Mouse (Mus musculus): Measurements from ENCODE around the gene Gm20765. TPM values are rescaled to one million over a fixed set of nuclear protein-coding genes. Genes with fewer than 3 reads are reported as not detected.
"Not testable (repeated sequence)": the region's sequence is repeated elsewhere in the genome, so short reads cannot be mapped to it uniquely, and the experiment has no call there.

Gene Gm20765
- not detected in 2 replicates for polyA plus RNA-seq (2015; fragmentation: Nextera tagmentation; extraction: Ambion mirVana)

DNA sequence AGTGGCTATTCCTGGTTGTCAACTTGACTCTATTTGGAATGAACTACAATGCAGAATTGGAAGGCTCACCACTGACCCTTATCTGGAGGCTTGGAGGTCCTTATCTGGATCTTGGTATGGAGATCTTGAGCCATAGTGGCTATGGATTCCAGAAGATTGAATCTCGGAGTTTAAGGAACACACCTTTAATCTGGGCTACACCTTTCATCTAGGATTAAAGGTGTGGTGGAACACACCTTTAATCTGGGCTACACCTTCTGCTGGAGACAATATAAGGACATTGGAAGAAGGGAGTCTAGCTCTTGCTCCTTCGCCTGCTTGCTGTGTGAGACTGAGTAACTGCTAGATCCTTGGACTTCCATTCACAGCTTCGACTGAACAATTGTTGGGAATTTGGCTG lies at the start of gene Gm20765:
Gene Gm20765, plus strand, starts transcription at position 301 of the 400 bp plus-strand sequence.
- H3K4me2 ChIP-seq (replicated peaks); H3K27ac ChIP-seq; H3K27me3 ChIP-seq; H3K4me1 ChIP-seq (replicated peaks); H3K4me3 ChIP-seq (replicated peaks); H3K36me3 ChIP-seq; ATAC-seq; H3K9me3 ChIP-seq; H3K9ac ChIP-seq (replicated peaks): not testable (repeated sequence)
- no CpG with 5 or more reads among the region's 3 CpGs for WGBS

- not testable (repeated sequence) for H3K9me3 ChIP-seq; ATAC-seq; H3K27me3 ChIP-seq; H3K4me1 ChIP-seq (replicated peaks); H3K27ac ChIP-seq; H3K4me3 ChIP-seq (replicated peaks); H3K9ac ChIP-seq (replicated peaks); H3K36me3 ChIP-seq; H3K4me2 ChIP-seq (replicated peaks)
- WGBS: no CpG with 5 or more reads among the region's 3 CpGs
Observed at GRCm38 (mm10) chr10:104142687-104143086, 42.6 kb upstream of the Gm20765 start, which contains the start of gene Gm21293. TSS of gene Gm21293 (plus strand) at chr10:104142987.

- not testable (repeated sequence) for H3K27ac ChIP-seq; H3K27me3 ChIP-seq; H3K9ac ChIP-seq (replicated peaks); H3K4me1 ChIP-seq (replicated peaks); H3K36me3 ChIP-seq; ATAC-seq; H3K4me3 ChIP-seq (replicated peaks); H3K9me3 ChIP-seq; H3K4me2 ChIP-seq (replicated peaks)
- no CpG with 5 or more reads among the region's 3 CpGs for WGBS
Observed at GRCm38 (mm10) chr10:104151197-104151596, 34.1 kb upstream of the Gm20765 start, which contains the start of gene Gm6763. TSS of gene Gm6763 (plus strand) at chr10:104151497.

DNA sequence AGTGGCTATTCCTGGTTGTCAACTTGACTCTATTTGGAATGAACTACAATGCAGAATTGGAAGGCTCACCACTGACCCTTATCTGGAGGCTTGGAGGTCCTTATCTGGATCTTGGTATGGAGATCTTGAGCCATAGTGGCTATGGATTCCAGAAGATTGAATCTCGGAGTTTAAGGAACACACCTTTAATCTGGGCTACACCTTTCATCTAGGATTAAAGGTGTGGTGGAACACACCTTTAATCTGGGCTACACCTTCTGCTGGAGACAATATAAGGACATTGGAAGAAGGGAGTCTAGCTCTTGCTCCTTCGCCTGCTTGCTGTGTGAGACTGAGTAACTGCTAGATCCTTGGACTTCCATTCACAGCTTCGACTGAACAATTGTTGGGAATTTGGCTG lies 25.6 kb upstream of the Gm20765 start, which contains the start of gene Gm8764:
Gene Gm8764, plus strand, starts transcription at position 301 of the 400 bp plus-strand sequence.
- no CpG with 5 or more reads among the region's 3 CpGs for WGBS
- not testable (repeated sequence) for H3K4me3 ChIP-seq (replicated peaks); ATAC-seq; H3K9ac ChIP-seq (replicated peaks); H3K9me3 ChIP-seq; H3K4me2 ChIP-seq (replicated peaks); H3K36me3 ChIP-seq; H3K4me1 ChIP-seq (replicated peaks); H3K27me3 ChIP-seq; H3K27ac ChIP-seq

DNA sequence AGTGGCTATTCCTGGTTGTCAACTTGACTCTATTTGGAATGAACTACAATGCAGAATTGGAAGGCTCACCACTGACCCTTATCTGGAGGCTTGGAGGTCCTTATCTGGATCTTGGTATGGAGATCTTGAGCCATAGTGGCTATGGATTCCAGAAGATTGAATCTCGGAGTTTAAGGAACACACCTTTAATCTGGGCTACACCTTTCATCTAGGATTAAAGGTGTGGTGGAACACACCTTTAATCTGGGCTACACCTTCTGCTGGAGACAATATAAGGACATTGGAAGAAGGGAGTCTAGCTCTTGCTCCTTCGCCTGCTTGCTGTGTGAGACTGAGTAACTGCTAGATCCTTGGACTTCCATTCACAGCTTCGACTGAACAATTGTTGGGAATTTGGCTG lies 17.1 kb upstream of the Gm20765 start, which contains the start of gene Gm21304:
Gene Gm21304, plus strand, starts transcription at position 301 of the 400 bp plus-strand sequence.
- WGBS: no CpG with 5 or more reads among the region's 3 CpGs
- not testable (repeated sequence) for H3K36me3 ChIP-seq; H3K9ac ChIP-seq (replicated peaks); H3K4me1 ChIP-seq (replicated peaks); H3K4me2 ChIP-seq (replicated peaks); H3K27ac ChIP-seq; ATAC-seq; H3K27me3 ChIP-seq; H3K4me3 ChIP-seq (replicated peaks); H3K9me3 ChIP-seq

- WGBS: no CpG with 5 or more reads among the region's 3 CpGs
- ATAC-seq, H3K27me3 ChIP-seq: not testable (repeated sequence)
Observed at GRCm38 (mm10) chr10:104176724-104177123, 8.6 kb upstream of the Gm20765 start, which contains the start of gene Gm21312. TSS of gene Gm21312 (plus strand) at chr10:104177024.

DNA sequence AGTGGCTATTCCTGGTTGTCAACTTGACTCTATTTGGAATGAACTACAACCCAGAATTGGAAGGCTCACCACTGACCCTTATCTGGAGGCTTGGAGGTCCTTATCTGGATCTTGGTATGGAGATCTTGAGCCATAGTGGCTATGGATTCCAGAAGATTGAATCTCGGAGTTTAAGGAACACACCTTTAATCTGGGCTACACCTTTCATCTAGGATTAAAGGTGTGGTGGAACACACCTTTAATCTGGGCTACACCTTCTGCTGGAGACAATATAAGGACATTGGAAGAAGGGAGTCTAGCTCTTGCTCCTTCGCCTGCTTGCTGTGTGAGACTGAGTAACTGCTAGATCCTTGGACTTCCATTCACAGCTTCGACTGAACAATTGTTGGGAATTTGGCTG lies 8.4 kb downstream of the Gm20765 start, which contains the start of gene Gm4340:
Gene Gm4340, plus strand, starts transcription at position 301 of the 400 bp plus-strand sequence.
- H3K4me1 ChIP-seq (replicated peaks); H3K9me3 ChIP-seq; H3K36me3 ChIP-seq; H3K9ac ChIP-seq (replicated peaks); H3K27ac ChIP-seq; ATAC-seq; H3K27me3 ChIP-seq; H3K4me2 ChIP-seq (replicated peaks); H3K4me3 ChIP-seq (replicated peaks): not testable (repeated sequence)
- WGBS: no CpG with 5 or more reads among the region's 3 CpGs

More at GRCm38 (mm10) chr10:104176724-104177123, 8.6 kb upstream of the Gm20765 start, which contains the start of gene Gm21312:
- H3K4me2 ChIP-seq (replicated peaks); H3K9ac ChIP-seq (replicated peaks); H3K4me1 ChIP-seq (replicated peaks); H3K27ac ChIP-seq; H3K36me3 ChIP-seq; H3K9me3 ChIP-seq; H3K4me3 ChIP-seq (replicated peaks): not testable (repeated sequence)

- WGBS: 89% methylated on average over 1 of the region's 1 CpGs
- ATAC-seq: no peak
- Histone ChIP-seq H3K4me2 (replicated peaks) (no peak overlapping the region), H3K4me3 (replicated peaks) (no peak overlapping the region), H3K4me1 (replicated peaks) (no peaks in the 10 kb centered on the region), H3K27ac (no peak overlapping the region), H3K9me3 (no peaks in the 10 kb centered on the region), H3K9ac (replicated peaks) (no peak overlapping the region), H3K27me3 (no peaks in the 10 kb centered on the region), H3K36me3 (no peaks in the 10 kb centered on the region)
Observed at GRCm38 (mm10) chr10:104209655-104210054, 24.3 kb downstream of the Gm20765 start.

DNA sequence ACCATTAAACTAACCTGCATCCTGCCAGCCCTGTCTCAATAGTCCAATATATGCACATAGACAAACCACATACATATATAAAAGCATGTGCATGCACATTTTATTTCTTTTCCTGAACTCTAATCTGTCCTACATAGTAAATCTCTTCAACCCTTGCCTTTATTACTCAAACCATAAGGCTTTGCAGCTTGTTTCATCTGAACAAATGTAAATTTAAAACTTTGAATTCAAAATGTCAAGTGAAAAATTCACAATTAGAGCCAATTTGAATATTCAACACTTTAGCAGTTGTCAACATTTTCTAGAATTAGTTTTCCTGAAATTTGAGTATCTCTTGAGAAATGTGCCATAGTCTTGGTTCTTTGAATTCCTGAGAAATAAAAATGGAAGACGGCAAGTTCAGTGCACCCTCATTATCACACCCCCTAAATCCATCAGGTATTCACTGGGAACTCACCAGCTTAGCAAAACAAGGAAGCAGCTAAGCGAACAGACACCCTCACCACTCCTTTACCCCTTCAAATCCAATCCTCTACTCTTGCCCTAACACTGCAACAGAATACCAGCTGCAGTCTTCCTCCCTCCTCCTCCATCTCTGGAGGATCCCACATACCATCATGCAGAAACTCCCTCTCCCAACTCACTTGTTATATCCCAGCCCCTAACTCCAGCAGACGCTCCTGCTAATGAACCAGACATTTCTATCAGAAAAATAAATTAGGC lies 25.1 kb downstream of the Gm20765 start:
- Histone ChIP-seq H3K4me2 (replicated peaks) (no peak overlapping the region), H3K36me3 (no peaks in the 10 kb centered on the region), H3K27me3 (no peaks in the 10 kb centered on the region), H3K27ac (no peak overlapping the region), H3K9me3 (no peaks in the 10 kb centered on the region), H3K4me1 (replicated peaks) (no peaks in the 10 kb centered on the region), H3K4me3 (replicated peaks) (no peak overlapping the region), H3K9ac (replicated peaks) (no peak overlapping the region)
- no peak for ATAC-seq
- 85% methylated on average over 3 of the region's 3 CpGs for WGBS

DNA sequence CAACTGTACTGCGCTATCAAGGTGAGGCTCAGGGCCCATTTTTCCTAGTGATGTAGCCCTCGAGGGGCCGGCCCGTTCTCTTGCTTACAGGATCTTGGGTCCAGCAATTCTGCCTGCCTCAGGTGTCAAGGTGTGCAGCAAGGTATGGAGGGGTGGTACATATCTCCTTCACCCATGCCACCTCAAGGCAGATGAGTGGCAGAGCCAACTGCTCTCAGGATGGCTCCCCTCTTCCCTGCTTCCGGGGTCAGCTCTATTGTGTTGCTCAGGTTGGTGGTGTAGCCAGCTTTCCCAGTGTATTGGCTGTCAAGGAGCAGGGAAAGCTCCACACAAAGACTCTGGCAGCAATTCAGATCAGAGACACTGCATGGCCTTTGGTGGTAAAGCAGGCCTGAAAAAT lies 29.2 kb downstream of the Gm20765 start:
- no peaks in the 10 kb centered on the region for H3K4me1 ChIP-seq (replicated peaks)
- H3K36me3 ChIP-seq: no peaks in the 10 kb centered on the region
- no peak overlapping the region for H3K4me2 ChIP-seq (replicated peaks)
- no peak overlapping the region for H3K27ac ChIP-seq
- H3K27me3 ChIP-seq: no peaks in the 10 kb centered on the region
- H3K9ac ChIP-seq (replicated peaks): no peak overlapping the region
- ATAC-seq: no peak
- WGBS: 91% methylated on average over 5 of the region's 5 CpGs
- H3K4me3 ChIP-seq (replicated peaks): no peak overlapping the region
- H3K9me3 ChIP-seq: no peaks in the 10 kb centered on the region

DNA sequence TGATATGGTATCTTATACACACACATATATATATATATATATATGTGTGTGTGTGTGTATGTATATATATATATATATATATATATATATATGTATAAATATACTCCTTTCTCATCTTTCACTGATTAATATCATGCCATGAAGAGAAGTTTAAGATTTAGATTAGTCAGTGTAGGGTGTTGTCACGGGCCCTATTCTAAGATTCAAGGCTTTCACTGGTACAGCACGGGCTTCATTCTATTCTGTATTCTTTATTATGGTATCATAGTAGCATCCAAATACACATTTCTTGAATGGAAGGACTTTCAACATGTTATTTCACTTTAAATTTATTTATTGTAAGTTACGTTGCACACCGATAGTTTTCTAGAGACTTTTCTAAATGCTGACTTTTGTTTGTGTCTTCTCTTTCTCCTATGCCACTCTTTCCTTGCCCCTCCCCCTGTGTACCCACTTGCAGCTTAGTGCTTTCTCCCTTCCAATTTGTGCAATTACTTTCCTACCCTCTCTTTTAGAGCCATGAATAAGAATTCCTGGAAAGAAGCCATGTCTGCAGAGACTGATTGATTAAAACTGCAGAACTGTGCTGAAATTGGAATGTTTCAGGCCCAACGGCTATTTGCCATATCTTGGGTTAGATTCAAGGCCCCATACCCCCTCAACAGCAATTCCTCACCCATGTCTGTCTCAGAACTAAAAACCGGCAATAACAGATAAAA lies 35.1 kb downstream of the Gm20765 start:
- no peak overlapping the region for H3K27ac ChIP-seq
- 93% methylated on average over 6 of the region's 6 CpGs for whole genome bisulfite sequencing
- no peaks in the 10 kb centered on the region for H3K27me3 ChIP-seq
- H3K9ac ChIP-seq (replicated peaks): no peak overlapping the region
- H3K36me3 ChIP-seq: no peaks in the 10 kb centered on the region
- ATAC-seq: no peak
- H3K4me3 ChIP-seq (replicated peaks): no peak overlapping the region
- H3K4me2 ChIP-seq (replicated peaks): no peak overlapping the region
- H3K9me3 ChIP-seq: no peaks in the 10 kb centered on the region; the same call in 1 of the 2 replicates
- no peaks in the 10 kb centered on the region for H3K4me1 ChIP-seq (replicated peaks)
